Mouse (Mus musculus) B cell, adult 67 days (primary cell): Measurements from ENCODE around the gene Vmn1r228. TPM values are rescaled to one million over a fixed set of nuclear protein-coding genes. Genes with fewer than 3 reads are reported as not detected.

Source experiments
- total RNA-seq, 2 experiments: library from RNA; stranded (reverse); gene quantifications; 4 replicates each; pipeline ENCODE4 v1.2.4; 2023

The Vmn1r228 gene
- total RNA-seq = not detected

DNA sequence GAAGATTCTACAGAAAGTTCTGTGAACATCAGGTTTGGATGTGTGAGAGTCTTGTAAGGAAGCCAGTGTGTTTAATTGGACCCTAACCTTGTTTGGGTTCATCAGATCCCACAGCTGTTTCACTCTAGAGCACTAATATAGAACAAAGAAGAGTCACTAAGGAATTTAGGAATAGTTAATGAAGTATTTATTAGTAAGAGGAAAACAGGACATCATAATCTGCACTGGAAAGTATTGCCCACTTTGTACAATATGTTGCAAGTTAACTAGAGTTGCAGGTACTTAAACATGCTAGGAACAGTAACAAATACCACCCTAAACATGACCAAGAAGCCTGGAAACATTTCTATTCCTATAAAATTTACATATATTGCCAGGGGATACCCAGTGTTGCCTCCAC, at the start of gene Vmn1r228:
TSS of gene Vmn1r228 (minus strand) at position 101 of the 400 bp plus-strand sequence.

GRCm38 (mm10) chr17:20811255-20811654, 25.3 kb upstream of the Vmn1r228 start, which contains the start of gene Vmn1r229:
Gene Vmn1r229 (plus strand): TSS chr17:20811555.

DNA sequence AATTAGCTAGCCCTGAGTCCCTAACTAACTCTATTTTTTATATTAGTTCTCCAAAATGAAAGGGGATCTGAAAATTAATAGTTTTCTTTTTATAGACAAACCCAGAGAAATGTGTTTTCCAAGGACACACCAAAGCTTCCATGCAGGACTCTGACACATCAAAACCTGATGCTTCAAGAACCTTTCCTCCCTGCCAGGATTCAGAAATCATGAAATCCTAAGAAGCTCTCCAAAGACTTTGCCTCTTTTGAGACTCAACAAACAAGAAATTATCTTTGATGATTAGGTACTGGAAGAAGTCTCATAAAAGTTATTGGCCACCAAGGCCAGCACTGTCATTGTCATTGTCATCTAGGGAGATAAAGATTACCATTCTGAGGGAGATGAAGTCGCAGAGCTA, 56.4 kb downstream of the Vmn1r228 start, which contains the start of gene Vmn1r227:
TSS of gene Vmn1r227 (plus strand) at position 301 of the 400 bp plus-strand sequence.

Other genes starting within 250 kb of the Vmn1r228 start
- not detected for gene Vmn2r109, start 221.4 kb downstream of the Vmn1r228 start, total RNA-seq
- not detected for gene Vmn2r110, start 189.7 kb downstream of the Vmn1r228 start, total RNA-seq
- gene Fpr-rs3, start 161.3 kb downstream of the Vmn1r228 start, total RNA-seq = not detected
- gene Vmn1r226, start 103.3 kb downstream of the Vmn1r228 start, total RNA-seq = not detected
- gene Vmn1r227, start 56.3 kb downstream of the Vmn1r228 start, total RNA-seq = not detected
- gene Vmn1r229, start 25.4 kb upstream of the Vmn1r228 start, total RNA-seq = under 1 TPM; 0.06 TPM
- gene Vmn1r230, start 54.3 kb upstream of the Vmn1r228 start, total RNA-seq = not detected
- not detected for gene Vmn1r231, start 118.9 kb upstream of the Vmn1r228 start, total RNA-seq
- not detected for gene Vmn1r232, start 133.6 kb upstream of the Vmn1r228 start, total RNA-seq
- 100 to 1,000 TPM; 277 to 298 TPM for gene Ppp2r1a, start 159.2 kb upstream of the Vmn1r228 start, total RNA-seq
- not detected for gene Vmn1r233, start 210.3 kb upstream of the Vmn1r228 start, total RNA-seq
- gene Zfp160, start 222.7 kb upstream of the Vmn1r228 start, total RNA-seq = 10 to 100 TPM; 17.9 to 21.7 TPM